Mouse (Mus musculus) megakaryocyte progenitor cell, adult 5-6 weeks (primary cell): ENCODE data around the gene Agbl4. TPM values are rescaled to one million over a fixed set of nuclear protein-coding genes. Genes with fewer than 3 reads are reported as not detected.
"Not testable (repeated sequence)": the region's sequence is repeated elsewhere in the genome, so short reads cannot be mapped to it uniquely, and the experiment has no call there.

Experiments used
- ATAC-seq: replicated peaks from 2 replicates; pipeline ENCODE4 v1.8.0; 2016; ENCODE audit warnings: mild to moderate bottlenecking, moderate TSS enrichment, inconsistent platforms; ENCODE audit not compliant: poor library complexity
- total RNA-seq, 2 experiments: library from RNA; stranded (forward) in 1 of 2; stranded (reverse) in 1 of 2; fragments of 157-497, 149-512 nt in 1 of 2; fragments of 200-1000 nt in 1 of 2; gene quantifications; 2 replicates each; pipeline versions ENCODE4 v1.2.3 to v1.2.4; 2015 to 2017

Gene Agbl4
- total RNA-seq, 2 experiments from 2014 or later = not detected

GRCm38 (mm10) chr4:110916061-110916460, 518.6 kb downstream of the Agbl4 start:
- no peak for ATAC-seq

GRCm38 (mm10) chr4:110916565-110916964, 519.1 kb downstream of the Agbl4 start:
- no peak for ATAC-seq

- no peak for ATAC-seq
These were observed 523.6 kb downstream of the Agbl4 start for GRCm38 (mm10) chr4:110921013-110921412.

- no peak for ATAC-seq
These were observed 604.2 kb downstream of the Agbl4 start for GRCm38 (mm10) chr4:111001641-111002040.

GRCm38 (mm10) chr4:111004719-111005479, 607.4 kb downstream of the Agbl4 start:
- ATAC-seq = no peak

GRCm38 (mm10) chr4:111019376-111019775, 621.9 kb downstream of the Agbl4 start:
- no peak for ATAC-seq

GRCm38 (mm10) chr4:111067330-111067729, 669.9 kb downstream of the Agbl4 start:
- ATAC-seq = no peak

- no peak for ATAC-seq
These were observed 676.5 kb downstream of the Agbl4 start for GRCm38 (mm10) chr4:111073738-111074497.

- no peak for ATAC-seq
These were observed 677.3 kb downstream of the Agbl4 start for GRCm38 (mm10) chr4:111074701-111075154.

GRCm38 (mm10) chr4:111077810-111078209, 680.3 kb downstream of the Agbl4 start:
- no peak for ATAC-seq

- no peak for ATAC-seq
These were observed 687.9 kb downstream of the Agbl4 start for GRCm38 (mm10) chr4:111085330-111085729.

GRCm38 (mm10) chr4:111136217-111137147, 739.0 kb downstream of the Agbl4 start:
- no peak for ATAC-seq

GRCm38 (mm10) chr4:111147748-111148147, 750.3 kb downstream of the Agbl4 start:
- no peak for ATAC-seq

GRCm38 (mm10) chr4:111155859-111156258, 758.4 kb downstream of the Agbl4 start:
- no peak for ATAC-seq

GRCm38 (mm10) chr4:111181478-111181877, 784.0 kb downstream of the Agbl4 start:
- ATAC-seq = no peak

GRCm38 (mm10) chr4:111200100-111200499, 802.6 kb downstream of the Agbl4 start:
- ATAC-seq = no peak

GRCm38 (mm10) chr4:111215191-111215762, 817.8 kb downstream of the Agbl4 start:
- ATAC-seq = no peak

- not testable (repeated sequence) for ATAC-seq
These were observed 821.6 kb downstream of the Agbl4 start for GRCm38 (mm10) chr4:111219030-111219429.

GRCm38 (mm10) chr4:111219543-111219942, 822.1 kb downstream of the Agbl4 start:
- not testable (repeated sequence) for ATAC-seq

- ATAC-seq = no peak
These were observed 836.4 kb downstream of the Agbl4 start for GRCm38 (mm10) chr4:111233849-111234248.

- ATAC-seq = no peak
These were observed 854.5 kb downstream of the Agbl4 start for GRCm38 (mm10) chr4:111251917-111252316.
